Mouse (Mus musculus): ENCODE data around the gene C2cd5. TPM values are rescaled to one million over a fixed set of nuclear protein-coding genes. Genes with fewer than 3 reads are reported as not detected.
A peak's percentile ranks its signal among the peaks of the same experiment; 100 is the strongest.
"Not testable (repeated sequence)": the region's sequence is repeated elsewhere in the genome, so short reads cannot be mapped to it uniquely, and the experiment has no call there.

The C2cd5 gene
- polyA plus RNA-seq, 1 experiment from 2014 or later: 29.1 TPM

- WGBS: 48% methylated on average over 7 of the region's 7 CpGs
- Histone ChIP-seq H3K4me1 (ENCODE audit: control insufficient read depth, insufficient read depth, low read length) (peaks cover 5% of the 10 kb centered on the region; the same call in 1 of the 2 replicates), H3K9me3 (ENCODE audit: control insufficient read depth, low read length) (no peaks in the 10 kb centered on the region), H3K4me3 (ENCODE audit: low read depth, low read length) (no peak overlapping the region), H3K36me3 (ENCODE audit: control insufficient read depth, insufficient read depth, low read length) (no peaks in the 10 kb centered on the region), H3K27me3 (ENCODE audit: control insufficient read depth, insufficient read depth, low read length) (no peaks in the 10 kb centered on the region), H3K27ac (ENCODE audit: low read depth, low read length) (no peak overlapping the region), H3K9ac (ENCODE audit: low read length) (no peak overlapping the region), H3K4me2 (no peak overlapping the region)
- peak; percentile 81 for DNase-seq (ENCODE audit: low spot score, missing footprints)
- ATAC-seq (ENCODE audit: low FRiP score): peak; percentile 51
Measured at GRCm38 (mm10) chr6:142991391-142992059, 108.4 kb downstream of the C2cd5 start.

GRCm38 (mm10) chr6:142990516-142990915 is 109.4 kb downstream of the C2cd5 start:
- no peak overlapping the region for H3K4me3 ChIP-seq (ENCODE audit: low read depth, low read length)
- 83% methylated on average over 9 of the region's 9 CpGs for WGBS

GRCm38 (mm10) chr6:142989495-142989894 is 110.4 kb downstream of the C2cd5 start:
- Histone ChIP-seq H3K9me3 (ENCODE audit: control insufficient read depth, low read length) (no peaks in the 10 kb centered on the region), H3K36me3 (ENCODE audit: control insufficient read depth, insufficient read depth, low read length) (no peaks in the 10 kb centered on the region), H3K4me3 (ENCODE audit: low read depth, low read length) (no peak overlapping the region), H3K4me1 (ENCODE audit: control insufficient read depth, insufficient read depth, low read length) (peaks cover 5% of the 10 kb centered on the region; the same call in 1 of the 2 replicates), H3K4me2 (no peak overlapping the region), H3K9ac (ENCODE audit: low read length) (no peak overlapping the region), H3K27ac (ENCODE audit: low read depth, low read length) (no peak overlapping the region), H3K27me3 (ENCODE audit: control insufficient read depth, insufficient read depth, low read length) (no peaks in the 10 kb centered on the region)
- 94% methylated on average over 13 of the region's 13 CpGs for WGBS
- ATAC-seq (ENCODE audit: low FRiP score) (no peak), DNase-seq (ENCODE audit: low spot score, missing footprints) (no peak)

More at GRCm38 (mm10) chr6:142990516-142990915, 109.4 kb downstream of the C2cd5 start:
- DNase-seq (ENCODE audit: low spot score, missing footprints) (peak; percentile 12), ATAC-seq (ENCODE audit: low FRiP score) (no peak)
- no peak overlapping the region for H3K27ac ChIP-seq (ENCODE audit: low read depth, low read length)
- H3K9ac ChIP-seq (ENCODE audit: low read length): no peak overlapping the region
- H3K36me3 ChIP-seq (ENCODE audit: control insufficient read depth, insufficient read depth, low read length): no peaks in the 10 kb centered on the region
- no peak overlapping the region for H3K4me2 ChIP-seq
- H3K9me3 ChIP-seq (ENCODE audit: control insufficient read depth, low read length): no peaks in the 10 kb centered on the region
- no peaks in the 10 kb centered on the region for H3K27me3 ChIP-seq (ENCODE audit: control insufficient read depth, insufficient read depth, low read length)
- peaks cover 5% of the 10 kb centered on the region; the same call in 1 of the 2 replicates for H3K4me1 ChIP-seq (ENCODE audit: control insufficient read depth, insufficient read depth, low read length)

GRCm38 (mm10) chr6:142988753-142989152 is 111.2 kb downstream of the C2cd5 start:
- no peaks in the 10 kb centered on the region for H3K9me3 ChIP-seq (ENCODE audit: control insufficient read depth, low read length)
- no peak overlapping the region for H3K9ac ChIP-seq (ENCODE audit: low read length)
- H3K4me2 ChIP-seq: no peak overlapping the region
- ATAC-seq (ENCODE audit: low FRiP score) (peak; percentile 56; the same call in 1 of the 2 replicates), DNase-seq (ENCODE audit: low spot score, missing footprints) (peak; percentile 96)
- 30% methylated on average over 10 of the region's 10 CpGs for WGBS
- no peaks in the 10 kb centered on the region for H3K36me3 ChIP-seq (ENCODE audit: control insufficient read depth, insufficient read depth, low read length)
- no peaks in the 10 kb centered on the region for H3K27me3 ChIP-seq (ENCODE audit: control insufficient read depth, insufficient read depth, low read length)
- H3K4me3 ChIP-seq (ENCODE audit: low read depth, low read length): no peak overlapping the region
- peaks cover 2% of the 10 kb centered on the region; the same call in 1 of the 2 replicates for H3K4me1 ChIP-seq (ENCODE audit: control insufficient read depth, insufficient read depth, low read length)
- H3K27ac ChIP-seq (ENCODE audit: low read depth, low read length): no peak overlapping the region

GRCm38 (mm10) chr6:142988231-142988630 is 111.7 kb downstream of the C2cd5 start:
- no peaks in the 10 kb centered on the region; the same call in 1 of the 2 replicates for H3K4me1 ChIP-seq (ENCODE audit: control insufficient read depth, insufficient read depth, low read length)
- no peak overlapping the region for H3K27ac ChIP-seq (ENCODE audit: low read depth, low read length)
- H3K4me2 ChIP-seq: no peak overlapping the region
- H3K9ac ChIP-seq (ENCODE audit: low read length): no peak overlapping the region
- no peaks in the 10 kb centered on the region for H3K36me3 ChIP-seq (ENCODE audit: control insufficient read depth, insufficient read depth, low read length)
- 78% methylated on average over 6 of the region's 6 CpGs for WGBS
- H3K9me3 ChIP-seq (ENCODE audit: control insufficient read depth, low read length): no peaks in the 10 kb centered on the region
- no peaks in the 10 kb centered on the region for H3K27me3 ChIP-seq (ENCODE audit: control insufficient read depth, insufficient read depth, low read length)
- no peak for ATAC-seq (ENCODE audit: low FRiP score)
- H3K4me3 ChIP-seq (ENCODE audit: low read depth, low read length): no peak overlapping the region
- peak; percentile 14 for DNase-seq (ENCODE audit: low spot score, missing footprints)

- no peaks in the 10 kb centered on the region for H3K36me3 ChIP-seq (ENCODE audit: control insufficient read depth, insufficient read depth, low read length)
- H3K4me3 ChIP-seq (ENCODE audit: low read depth, low read length): no peak overlapping the region
- no peaks in the 10 kb centered on the region; the same call in 1 of the 2 replicates for H3K4me1 ChIP-seq (ENCODE audit: control insufficient read depth, insufficient read depth, low read length)
- H3K9me3 ChIP-seq (ENCODE audit: control insufficient read depth, low read length): no peaks in the 10 kb centered on the region
- 69% methylated on average over 6 of the region's 6 CpGs for WGBS
- no peak overlapping the region for H3K4me2 ChIP-seq
- DNase-seq (ENCODE audit: low spot score, missing footprints): peak; percentile 10
- no peak overlapping the region for H3K27ac ChIP-seq (ENCODE audit: low read depth, low read length)
- ATAC-seq (ENCODE audit: low FRiP score): no peak
- no peaks in the 10 kb centered on the region for H3K27me3 ChIP-seq (ENCODE audit: control insufficient read depth, insufficient read depth, low read length)
- no peak overlapping the region for H3K9ac ChIP-seq (ENCODE audit: low read length)
Measured at GRCm38 (mm10) chr6:142987616-142988015, 112.3 kb downstream of the C2cd5 start.

- 92% methylated on average over 9 of the region's 9 CpGs for WGBS
- H3K4me1 ChIP-seq (ENCODE audit: control insufficient read depth, insufficient read depth, low read length); H3K9ac ChIP-seq (ENCODE audit: low read length); H3K36me3 ChIP-seq (ENCODE audit: control insufficient read depth, insufficient read depth, low read length); DNase-seq (ENCODE audit: low spot score, missing footprints); H3K4me2 ChIP-seq; H3K9me3 ChIP-seq (ENCODE audit: control insufficient read depth, low read length); H3K4me3 ChIP-seq (ENCODE audit: low read depth, low read length); H3K27me3 ChIP-seq (ENCODE audit: control insufficient read depth, insufficient read depth, low read length); H3K27ac ChIP-seq (ENCODE audit: low read depth, low read length); ATAC-seq (ENCODE audit: low FRiP score): not testable (repeated sequence)
Measured at GRCm38 (mm10) chr6:142986706-142987105, 113.2 kb downstream of the C2cd5 start.

GRCm38 (mm10) chr6:142985561-142986238 is 114.2 kb downstream of the C2cd5 start:
- DNase-seq (ENCODE audit: low spot score, missing footprints): peak; percentile 26
- not testable (repeated sequence) for H3K36me3 ChIP-seq (ENCODE audit: control insufficient read depth, insufficient read depth, low read length); ATAC-seq (ENCODE audit: low FRiP score); H3K27me3 ChIP-seq (ENCODE audit: control insufficient read depth, insufficient read depth, low read length); H3K9ac ChIP-seq (ENCODE audit: low read length); H3K4me2 ChIP-seq; H3K27ac ChIP-seq (ENCODE audit: low read depth, low read length); H3K9me3 ChIP-seq (ENCODE audit: control insufficient read depth, low read length); H3K4me1 ChIP-seq (ENCODE audit: control insufficient read depth, insufficient read depth, low read length); H3K4me3 ChIP-seq (ENCODE audit: low read depth, low read length)
- WGBS: 93% methylated on average over 9 of the region's 9 CpGs
